Mouse (Mus musculus): ENCODE results near the gene Mical2. TPM values are rescaled to one million over a fixed set of nuclear protein-coding genes. Genes with fewer than 3 reads are reported as not detected.
A peak's percentile ranks its signal among the peaks of the same experiment; 100 is the strongest.

The Mical2 gene
- polyA plus RNA-seq, 1 experiment = 76.3 TPM

DNA sequence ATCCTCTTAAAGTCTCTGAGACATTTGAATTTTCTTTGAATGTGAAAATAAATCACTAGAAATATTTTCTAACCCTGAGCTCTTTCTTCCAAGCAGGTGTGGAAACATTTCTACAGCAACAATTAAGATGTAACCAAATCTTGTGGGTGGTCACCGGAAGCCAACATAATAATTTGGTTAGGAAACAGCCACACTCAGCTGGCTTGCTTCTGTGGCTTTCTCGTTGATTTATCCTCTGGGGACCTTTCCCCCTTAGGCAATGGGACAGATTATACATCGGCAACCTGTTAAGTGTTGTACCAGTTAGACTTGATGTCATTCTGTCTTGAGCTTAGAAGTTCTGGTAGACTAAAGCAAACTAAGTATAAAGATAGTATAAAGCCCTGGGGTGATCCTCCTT lies 22.2 kb downstream of the Mical2 start:
- Histone ChIP-seq H3K4me1 (ENCODE audit: control insufficient read depth, insufficient read depth, low read length) (no peaks in the 10 kb centered on the region), H3K27ac (ENCODE audit: insufficient read depth, low read length) (no peak overlapping the region), H3K4me3 (ENCODE audit: insufficient read depth, low read length) (no peak overlapping the region)
- TF ChIP-seq CTCF (IDR thresholded peaks at IDR 0.05; ENCODE audit: borderline replicate concordance, insufficient read depth, low read length) (no peak), POLR2A (IDR thresholded peaks at IDR 0.05; ENCODE audit: low read depth, low read length) (no peak)

- TF ChIP-seq POLR2A (IDR thresholded peaks at IDR 0.05; ENCODE audit: low read depth, low read length) (no peak), CTCF (IDR thresholded peaks at IDR 0.05; ENCODE audit: borderline replicate concordance, insufficient read depth, low read length) (no peak)
- Histone ChIP-seq H3K27ac (ENCODE audit: insufficient read depth, low read length) (no peak overlapping the region), H3K4me3 (ENCODE audit: insufficient read depth, low read length) (no peak overlapping the region), H3K4me1 (ENCODE audit: control insufficient read depth, insufficient read depth, low read length) (no peaks in the 10 kb centered on the region)
These were observed 23.8 kb downstream of the Mical2 start for GRCm38 (mm10) chr7:112249476-112249875.

- no peak overlapping the region for H3K4me3 ChIP-seq (ENCODE audit: insufficient read depth, low read length)
- TF ChIP-seq CTCF (IDR thresholded peaks at IDR 0.05; ENCODE audit: borderline replicate concordance, insufficient read depth, low read length) = no peak
- no peak for TF ChIP-seq POLR2A (IDR thresholded peaks at IDR 0.05; ENCODE audit: low read depth, low read length)
- no peaks in the 10 kb centered on the region for H3K4me1 ChIP-seq (ENCODE audit: control insufficient read depth, insufficient read depth, low read length)
- H3K27ac ChIP-seq (ENCODE audit: insufficient read depth, low read length) = no peak overlapping the region
These were observed 26.4 kb downstream of the Mical2 start for GRCm38 (mm10) chr7:112252065-112252464.

DNA sequence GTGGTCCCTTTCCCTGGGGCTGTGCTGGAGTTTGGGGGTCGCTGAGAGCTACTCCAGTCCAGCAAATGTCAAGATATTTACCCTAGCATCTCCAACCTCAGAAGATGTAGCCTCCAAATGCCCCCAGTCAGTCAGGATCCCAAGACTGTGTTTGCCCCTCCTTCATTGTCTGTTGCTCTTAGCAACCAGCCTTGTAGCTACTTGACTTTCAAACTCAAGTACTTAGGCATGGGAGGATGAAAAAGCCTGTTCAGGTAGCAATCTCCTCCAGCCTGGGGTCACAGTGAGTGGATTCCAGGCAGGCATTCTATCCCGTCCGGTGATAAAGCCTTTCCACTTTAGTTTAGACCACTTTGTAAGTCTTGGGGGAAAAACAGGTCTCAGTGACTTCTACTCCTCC lies 28.6 kb downstream of the Mical2 start:
- H3K4me3 ChIP-seq (ENCODE audit: insufficient read depth, low read length) = no peak overlapping the region
- TF ChIP-seq CTCF (IDR thresholded peaks at IDR 0.05; ENCODE audit: borderline replicate concordance, insufficient read depth, low read length) (no peak), POLR2A (IDR thresholded peaks at IDR 0.05; ENCODE audit: low read depth, low read length) (no peak)
- H3K27ac ChIP-seq (ENCODE audit: insufficient read depth, low read length) = no peak overlapping the region
- H3K4me1 ChIP-seq (ENCODE audit: control insufficient read depth, insufficient read depth, low read length) = peaks cover 9% of the 10 kb centered on the region; the same call in 1 of the 2 replicates

DNA sequence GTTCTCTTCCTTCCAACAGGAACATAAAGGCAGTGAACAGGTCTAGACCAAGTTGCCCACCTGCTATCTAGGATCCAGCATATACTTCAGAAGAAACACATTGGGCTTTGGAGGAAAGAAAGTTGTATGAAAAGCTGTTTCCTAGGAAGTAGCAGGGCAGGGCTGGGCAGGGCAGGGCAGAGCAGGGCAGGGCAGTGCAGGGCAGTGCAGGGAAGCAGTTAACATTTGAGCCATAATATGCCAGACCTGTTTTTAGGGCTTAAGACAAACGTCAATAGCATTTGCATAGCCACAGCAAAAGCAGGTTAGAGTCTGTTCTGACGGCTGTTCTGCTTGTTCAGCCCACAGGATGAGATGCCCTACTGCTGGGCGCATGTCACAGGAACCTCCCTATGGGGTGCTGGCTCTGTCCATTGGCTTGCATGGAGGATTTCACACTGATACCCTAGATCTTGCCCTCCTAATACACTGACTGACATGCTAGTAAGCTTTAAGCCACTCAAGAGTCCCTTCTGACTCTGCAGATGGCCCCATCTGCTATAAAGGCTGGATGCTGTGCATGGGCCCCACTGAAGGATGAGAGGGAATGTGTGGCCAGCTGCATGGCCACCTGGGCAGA lies 29.7 kb downstream of the Mical2 start:
- Histone ChIP-seq H3K4me1 (ENCODE audit: control insufficient read depth, insufficient read depth, low read length) (peaks cover 10% of the 10 kb centered on the region; the same call in 1 of the 2 replicates), H3K27ac (ENCODE audit: insufficient read depth, low read length) (no peak overlapping the region), H3K4me3 (ENCODE audit: insufficient read depth, low read length) (no peak overlapping the region)
- TF ChIP-seq POLR2A (IDR thresholded peaks at IDR 0.05; ENCODE audit: low read depth, low read length) (no peak), CTCF (IDR thresholded peaks at IDR 0.05; ENCODE audit: borderline replicate concordance, insufficient read depth, low read length) (no peak)

GRCm38 (mm10) chr7:112258338-112258903 lies 32.8 kb downstream of the Mical2 start:
- peaks cover 10% of the 10 kb centered on the region; the same call in 1 of the 2 replicates for H3K4me1 ChIP-seq (ENCODE audit: control insufficient read depth, insufficient read depth, low read length)
- H3K4me3 ChIP-seq (ENCODE audit: insufficient read depth, low read length) = no peak overlapping the region
- TF ChIP-seq CTCF (IDR thresholded peaks at IDR 0.05; ENCODE audit: borderline replicate concordance, insufficient read depth, low read length) = no peak
- no peak for TF ChIP-seq POLR2A (IDR thresholded peaks at IDR 0.05; ENCODE audit: low read depth, low read length)
- no peak overlapping the region for H3K27ac ChIP-seq (ENCODE audit: insufficient read depth, low read length)

DNA sequence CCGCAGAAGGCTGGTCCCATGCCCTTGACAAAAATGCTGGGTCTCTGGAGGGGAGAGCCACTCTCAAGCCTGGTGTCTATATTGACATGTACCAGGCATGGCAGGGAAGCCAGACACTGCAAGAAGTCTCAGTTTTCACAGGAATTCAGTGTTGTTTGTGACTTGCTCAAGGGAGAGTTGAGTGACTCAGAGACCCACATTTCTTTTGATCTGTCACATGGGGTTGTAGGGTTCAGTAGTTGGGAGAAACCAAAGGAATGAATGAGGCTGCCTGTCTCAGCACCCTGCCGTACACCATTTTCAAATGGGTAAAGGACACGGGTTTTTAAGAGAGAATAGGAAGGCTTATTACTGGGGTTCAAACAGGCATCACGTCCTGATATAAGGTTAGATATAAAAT lies 33.6 kb downstream of the Mical2 start:
- TF ChIP-seq POLR2A (IDR thresholded peaks at IDR 0.05; ENCODE audit: low read depth, low read length) = no peak
- TF ChIP-seq CTCF (IDR thresholded peaks at IDR 0.05; ENCODE audit: borderline replicate concordance, insufficient read depth, low read length) = no peak
- H3K4me3 ChIP-seq (ENCODE audit: insufficient read depth, low read length) = no peak overlapping the region
- peak overlapping the region; percentile 7; the same call in 1 of the 2 replicates for H3K27ac ChIP-seq (ENCODE audit: insufficient read depth, low read length)
- peaks cover 10% of the 10 kb centered on the region; the same call in 1 of the 2 replicates for H3K4me1 ChIP-seq (ENCODE audit: control insufficient read depth, insufficient read depth, low read length)

- no peak overlapping the region for H3K4me3 ChIP-seq (ENCODE audit: insufficient read depth, low read length)
- no peak for TF ChIP-seq CTCF (IDR thresholded peaks at IDR 0.05; ENCODE audit: borderline replicate concordance, insufficient read depth, low read length)
- no peak for TF ChIP-seq POLR2A (IDR thresholded peaks at IDR 0.05; ENCODE audit: low read depth, low read length)
- H3K4me1 ChIP-seq (ENCODE audit: control insufficient read depth, insufficient read depth, low read length) = peaks cover 15% of the 10 kb centered on the region; the same call in 1 of the 2 replicates
- no peak overlapping the region for H3K27ac ChIP-seq (ENCODE audit: insufficient read depth, low read length)
These were observed 35.5 kb downstream of the Mical2 start for GRCm38 (mm10) chr7:112261121-112261520.

- H3K4me1 ChIP-seq (ENCODE audit: control insufficient read depth, insufficient read depth, low read length) = peaks cover 16% of the 10 kb centered on the region
- H3K4me3 ChIP-seq (ENCODE audit: insufficient read depth, low read length) = no peak overlapping the region
- TF ChIP-seq CTCF (IDR thresholded peaks at IDR 0.05; ENCODE audit: borderline replicate concordance, insufficient read depth, low read length) (no peak), POLR2A (IDR thresholded peaks at IDR 0.05; ENCODE audit: low read depth, low read length) (no peak)
- peak overlapping the region; percentile 85 for H3K27ac ChIP-seq (ENCODE audit: insufficient read depth, low read length)
These were observed 41.6 kb downstream of the Mical2 start for GRCm38 (mm10) chr7:112267266-112267665.

DNA sequence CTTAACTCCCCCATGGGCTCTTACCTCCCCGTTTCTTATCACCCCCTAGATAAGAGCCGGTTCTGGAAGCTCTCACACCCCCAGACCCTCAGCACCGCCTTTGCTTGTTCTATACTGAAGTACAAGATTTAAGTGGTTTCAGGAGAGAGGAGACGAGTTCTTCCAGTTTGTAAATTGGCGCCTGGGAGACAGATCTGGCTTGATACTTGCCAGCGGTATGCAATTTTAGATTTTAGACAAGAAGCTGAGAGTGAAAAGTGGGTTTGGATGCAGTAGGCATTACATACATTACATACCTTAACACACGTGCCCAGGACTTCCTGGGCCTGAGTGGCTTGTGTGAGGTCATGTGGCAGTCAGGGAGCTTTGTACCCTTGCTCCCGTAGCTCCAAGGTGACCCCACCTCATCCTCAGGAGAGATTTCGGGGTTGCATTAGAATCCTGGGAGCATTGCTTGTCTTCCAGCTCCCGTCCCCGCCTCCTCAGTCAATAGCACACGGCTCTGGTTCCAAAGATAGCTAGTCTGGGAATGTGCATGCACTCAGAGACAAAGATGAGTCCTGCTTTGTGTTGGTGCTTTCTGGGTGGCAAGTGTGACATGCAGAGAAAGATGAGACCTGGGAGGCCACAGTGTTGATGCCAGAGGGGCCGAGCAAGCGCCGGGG lies 43.2 kb downstream of the Mical2 start:
- Histone ChIP-seq H3K4me1 (ENCODE audit: control insufficient read depth, insufficient read depth, low read length) (peaks cover 16% of the 10 kb centered on the region), H3K27ac (ENCODE audit: insufficient read depth, low read length) (0 out of 2 replicates have a peak overlapping the region, but pooled peaks have one; percentile 85), H3K4me3 (ENCODE audit: insufficient read depth, low read length) (no peak overlapping the region)
- no peak for TF ChIP-seq POLR2A (IDR thresholded peaks at IDR 0.05; ENCODE audit: low read depth, low read length)
- TF ChIP-seq CTCF (IDR thresholded peaks at IDR 0.05; ENCODE audit: borderline replicate concordance, insufficient read depth, low read length) = no peak
